Mouse (Mus musculus) heart, embryonic 14.5 days (tissue): Measurements from ENCODE around the gene Pten. TPM values are rescaled to one million over a fixed set of nuclear protein-coding genes. Genes with fewer than 3 reads are reported as not detected.

Experiments
- ATAC-seq: fragments of 200-750 bp; cut with Nextera tagmentation; 2 replicates; pipeline ENCODE4 v1.8.0; 2017; ENCODE audit warnings: low read depth, moderate TSS enrichment; ENCODE audit not compliant: insufficient number of reproducible peaks, insufficient read depth, low FRiP score
- H3K27ac ChIP-seq, 2 experiments: fragments of 200-500 bp in 1 of 2; fragments of 300-500 bp in 1 of 2; sonication (generic) in 1 of 2; replicated peaks in 1 of 2; 2 replicates each; pipeline ENCODE4 v1.5.1; 2012 to 2014; ENCODE audit warnings: low read depth in 2 of 2, low read length in 2 of 2, control low read depth in 1 of 2, mild to moderate bottlenecking in 1 of 2, mixed read lengths in 1 of 2; ENCODE audit not compliant: control insufficient read depth in 1 of 2, insufficient read depth in 1 of 2
- H3K27me3 ChIP-seq: fragments of 300-500 bp; sonication (generic); 2 replicates; pipeline ENCODE4 v1.6.1; 2014; ENCODE audit warnings: mild to moderate bottlenecking, low read length, control low read depth; ENCODE audit not compliant: control insufficient read depth, insufficient read depth
- H3K36me3 ChIP-seq: fragments of 300-500 bp; sonication (generic); 2 replicates; pipeline ENCODE4 v1.6.1; 2014; ENCODE audit warnings: mild to moderate bottlenecking, control low read depth, low read length, mixed read lengths; ENCODE audit not compliant: control insufficient read depth, insufficient read depth
- H3K4me1 ChIP-seq, 2 experiments: fragments of 200-500 bp in 1 of 2; fragments of 300-500 bp in 1 of 2; sonication (generic) in 1 of 2; 2 replicates each; pipeline ENCODE4 v1.6.1; 2012 to 2014; ENCODE audit warnings: low read length in 2 of 2, control low read depth in 1 of 2, mixed read lengths in 1 of 2; ENCODE audit not compliant: control insufficient read depth in 2 of 2, insufficient read depth in 2 of 2
- H3K4me2 ChIP-seq: fragments of 300-500 bp; sonication (generic); 2 replicates; pipeline ENCODE4 v1.6.1; 2014; ENCODE audit warnings: mild to moderate bottlenecking, low read length
- H3K4me3 ChIP-seq, 2 experiments: fragments of 200-500 bp in 1 of 2; fragments of 300-500 bp in 1 of 2; sonication (generic) in 1 of 2; 2 replicates each; pipeline ENCODE4 v1.5.1; 2012 to 2014; ENCODE audit warnings: low read length in 2 of 2, mild to moderate bottlenecking in 2 of 2, control low read depth in 1 of 2, low read depth in 1 of 2, moderate library complexity in 1 of 2; ENCODE audit not compliant: control insufficient read depth in 1 of 2, insufficient read depth in 1 of 2
- H3K9ac ChIP-seq: fragments of 300-500 bp; sonication (generic); 2 replicates; pipeline ENCODE4 v1.6.1; 2014; ENCODE audit warnings: mild to moderate bottlenecking, low read length
- H3K9me3 ChIP-seq: fragments of 300-500 bp; sonication (generic); 2 replicates; pipeline ENCODE4 v1.6.1; 2016; ENCODE audit warnings: low read length, control low read depth; ENCODE audit not compliant: control insufficient read depth
- WGBS: fragments of 180-500 bp; shearing (Covaris S2); extraction: QIAGEN DNeasy Blood & Tissue Kit; methylation state at CpG from one replicate; pipeline ENCODE4 v1.1.7; 2014; 5-methylcytosine and 5-hydroxymethylcytosine counted together
- polyA plus RNA-seq: library from polyadenylated mRNA; unstranded; fragments of >200 nt; fragmentation: Nextera tagmentation; extraction: Ambion mirVana; gene quantifications from 2 replicates; pipeline ENCODE4 v1.2.1, GENCODE M21; 2014

Gene Pten
- polyA plus RNA-seq, 1 experiment from 2014 or later: 10.8 TPM

DNA sequence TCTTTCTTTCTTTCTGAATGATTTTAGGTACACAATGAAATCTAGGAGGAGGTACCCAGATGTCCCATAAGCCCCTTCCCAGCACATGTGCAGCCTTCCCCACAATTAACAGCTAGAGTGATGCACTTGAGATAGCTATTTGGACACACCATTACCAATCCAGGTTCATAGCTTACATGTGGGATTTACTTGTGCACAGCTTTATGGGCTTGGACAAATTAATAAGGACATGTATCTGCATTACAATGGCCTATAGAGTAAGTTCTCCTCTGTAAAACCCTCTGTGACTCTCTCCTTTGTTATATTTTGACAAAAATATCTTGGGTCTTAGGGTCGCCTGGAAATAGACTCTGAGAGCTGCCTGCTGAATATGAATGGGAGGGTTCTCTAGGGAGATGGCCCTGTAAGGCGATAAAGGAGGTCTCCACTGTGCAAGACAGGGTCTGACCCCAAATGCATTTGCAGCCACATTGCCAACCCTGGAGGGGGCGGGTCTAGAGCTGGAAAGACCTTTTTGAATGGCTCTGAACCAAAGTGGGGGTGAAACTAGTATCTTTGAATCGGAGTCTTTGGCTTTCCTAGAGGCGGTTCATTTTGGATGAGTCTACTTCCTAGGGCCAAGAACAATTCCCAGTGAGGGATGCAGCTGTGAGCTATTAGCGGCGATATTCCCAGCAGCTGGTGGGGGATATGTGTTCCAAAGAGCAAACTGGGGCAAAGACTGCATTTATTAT, 116.8 kb downstream of the Pten start:
- no peaks in the 10 kb centered on the region for H3K36me3 ChIP-seq
- no peaks in the 10 kb centered on the region for H3K4me1 ChIP-seq
- 72% methylated on average over 7 of the region's 7 CpGs for WGBS
- H3K9ac ChIP-seq: no peak overlapping the region
- H3K27ac ChIP-seq: no peak overlapping the region
- H3K9me3 ChIP-seq: peaks cover 5% of the 10 kb centered on the region; the same call in 1 of the 2 replicates
- no peak overlapping the region for H3K4me3 ChIP-seq
- H3K27me3 ChIP-seq: no peaks in the 10 kb centered on the region
- H3K4me2 ChIP-seq: no peak overlapping the region
- ATAC-seq: no peak

Other genes starting within 250 kb of the Pten start
- gene Papss2, start 161.7 kb upstream of the Pten start, polyA plus RNA-seq: 10.3 TPM in 2 replicates
- gene Atad1, start 17.7 kb upstream of the Pten start, polyA plus RNA-seq: 65.0 and 71.8 TPM in 2 replicates